Mouse (Mus musculus) granulocyte monocyte progenitor cell, adult 5-6 weeks (primary cell): ENCODE measurements around the gene Rps27a. TPM values are rescaled to one million over a fixed set of nuclear protein-coding genes. Genes with fewer than 3 reads are reported as not detected.

Experiments
- ATAC-seq: replicated peaks from 2 replicates; pipeline ENCODE4 v1.8.0; 2016; ENCODE audit warnings: mild to moderate bottlenecking, moderate TSS enrichment, inconsistent platforms; ENCODE audit not compliant: poor library complexity, severe bottlenecking
- total RNA-seq, 2 experiments: library from RNA; stranded (forward) in 1 of 2; stranded (reverse) in 1 of 2; fragments of 200-712, 200-1000 nt in 1 of 2; fragments of >200 nt in 1 of 2; fragmentation: Nextera tagmentation in 1 of 2; gene quantifications; 2 replicates each; pipeline ENCODE4 v1.2.3; 2014 to 2017

Gene Rps27a
- total RNA-seq, 2 experiments from 2014 or later, result 1,402 to 5,155 TPM

GRCm38 (mm10) chr11:29514682-29515412 is 33.1 kb downstream of the Rps27a start, which contains the start of gene Prorsd1:
TSS of gene Prorsd1 (minus strand) at chr11:29515033.
- peak; percentile 99 for ATAC-seq

- ATAC-seq, result peak; percentile 57
Measured at GRCm38 (mm10) chr11:29514325-29514681, 33.6 kb downstream of the Rps27a start.

GRCm38 (mm10) chr11:29512818-29513535 is 34.9 kb downstream of the Rps27a start:
- ATAC-seq, result no peak

- ATAC-seq, result no peak
Measured at GRCm38 (mm10) chr11:29509421-29509820, 38.5 kb downstream of the Rps27a start.

GRCm38 (mm10) chr11:29504899-29505625 is 42.8 kb downstream of the Rps27a start:
- ATAC-seq, result no peak

GRCm38 (mm10) chr11:29503948-29504893 is 43.7 kb downstream of the Rps27a start:
- ATAC-seq, result no peak

DNA sequence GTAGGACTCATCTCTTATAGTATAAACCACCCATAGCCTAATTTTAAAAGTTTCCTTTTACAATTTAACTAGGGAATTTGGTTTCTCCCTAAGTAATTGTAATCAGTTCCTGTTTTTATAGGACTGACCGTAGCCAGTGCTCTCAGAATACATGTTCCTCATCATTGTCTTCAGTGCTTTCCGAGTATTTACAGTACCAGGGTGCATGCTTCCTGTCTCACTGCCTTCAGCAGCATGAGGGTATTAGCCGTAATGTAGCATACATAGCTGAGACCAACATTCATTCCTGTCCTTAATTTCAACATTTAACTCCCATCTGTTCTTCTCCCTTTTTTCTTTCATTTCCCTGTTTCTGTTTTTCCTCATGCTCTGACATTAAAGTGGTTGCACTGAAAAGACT is 50.9 kb downstream of the Rps27a start:
- ATAC-seq, result peak; percentile 99

Other genes starting within 250 kb of the Rps27a start
- 23.6 and 25.7 TPM in 2 replicates for gene Ccdc88a, start 174.5 kb downstream of the Rps27a start, total RNA-seq (2014; fragmentation: Nextera tagmentation)
- 32.3 and 35.8 TPM in 2 replicates for gene Ccdc88a, start 174.5 kb downstream of the Rps27a start, total RNA-seq (2017)
- gene Prorsd1, start 33.1 kb downstream of the Rps27a start, total RNA-seq (2014; fragmentation: Nextera tagmentation), result 34.5 and 53.7 TPM in 2 replicates
- gene Prorsd1, start 33.1 kb downstream of the Rps27a start, total RNA-seq (2017), result 21.1 and 46.2 TPM in 2 replicates
- gene Mtif2, start 21.7 kb downstream of the Rps27a start, total RNA-seq (2014; fragmentation: Nextera tagmentation), result 26.6 and 36.1 TPM in 2 replicates
- 59.9 and 69.5 TPM in 2 replicates for gene Mtif2, start 21.7 kb downstream of the Rps27a start, total RNA-seq (2017)
- 1.2 TPM in 1 of 2 replicates, not detected in the other for gene Clhc1, start 159 bp downstream of the Rps27a start, total RNA-seq (2014; fragmentation: Nextera tagmentation)
- gene Clhc1, start 159 bp downstream of the Rps27a start, total RNA-seq (2017), result 0.47 TPM in 1 of 2 replicates, not detected in the other
- gene Rtn4, start 144.8 kb upstream of the Rps27a start, total RNA-seq (2014; fragmentation: Nextera tagmentation), result 61.8 and 68.1 TPM in 2 replicates
- 60.3 and 62.0 TPM in 2 replicates for gene Rtn4, start 144.8 kb upstream of the Rps27a start, total RNA-seq (2017)